Mouse (Mus musculus): Measurements from ENCODE around the gene Snx10.

DNA sequence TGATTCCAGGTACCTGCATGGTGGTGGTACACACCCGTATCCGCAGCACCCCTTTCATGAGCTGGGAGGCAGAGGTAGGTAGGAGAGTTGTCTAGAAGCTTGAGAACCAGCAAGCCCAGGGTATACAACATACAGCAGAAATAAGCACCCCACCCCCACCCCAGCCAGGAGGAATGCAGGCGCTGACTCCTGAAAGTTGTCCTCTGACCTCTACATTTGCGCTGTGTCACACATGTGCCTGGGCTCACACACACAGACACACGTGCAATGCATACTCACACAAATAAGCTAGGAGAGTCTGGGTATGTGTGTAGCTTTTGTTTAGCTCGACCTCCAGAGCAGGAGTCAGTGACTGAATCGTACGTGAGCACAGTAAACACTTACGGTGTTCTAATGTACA is 76.7 kb downstream of the Snx10 start:
- no peak for TF ChIP-seq MAFK (IDR thresholded peaks at IDR 0.05; ENCODE audit: insufficient read depth, low read depth, low read length)
- no peak for TF ChIP-seq ZNF384 (IDR thresholded peaks at IDR 0.05; ENCODE audit: low read depth, low read length)
- no peak for TF ChIP-seq HCFC1 (IDR thresholded peaks at IDR 0.05; ENCODE audit: borderline replicate concordance, insufficient read depth, low read length)
- TF ChIP-seq ZC3H11A (IDR thresholded peaks at IDR 0.05; ENCODE audit: borderline replicate concordance, low read depth, low read length), result no peak
- no peak for TF ChIP-seq CHD2 (IDR thresholded peaks at IDR 0.05; ENCODE audit: low read depth, low read length)

All from ES-E14 (cell line).